Mouse (Mus musculus): Measurements from ENCODE around the gene Lrrc8b.

DNA sequence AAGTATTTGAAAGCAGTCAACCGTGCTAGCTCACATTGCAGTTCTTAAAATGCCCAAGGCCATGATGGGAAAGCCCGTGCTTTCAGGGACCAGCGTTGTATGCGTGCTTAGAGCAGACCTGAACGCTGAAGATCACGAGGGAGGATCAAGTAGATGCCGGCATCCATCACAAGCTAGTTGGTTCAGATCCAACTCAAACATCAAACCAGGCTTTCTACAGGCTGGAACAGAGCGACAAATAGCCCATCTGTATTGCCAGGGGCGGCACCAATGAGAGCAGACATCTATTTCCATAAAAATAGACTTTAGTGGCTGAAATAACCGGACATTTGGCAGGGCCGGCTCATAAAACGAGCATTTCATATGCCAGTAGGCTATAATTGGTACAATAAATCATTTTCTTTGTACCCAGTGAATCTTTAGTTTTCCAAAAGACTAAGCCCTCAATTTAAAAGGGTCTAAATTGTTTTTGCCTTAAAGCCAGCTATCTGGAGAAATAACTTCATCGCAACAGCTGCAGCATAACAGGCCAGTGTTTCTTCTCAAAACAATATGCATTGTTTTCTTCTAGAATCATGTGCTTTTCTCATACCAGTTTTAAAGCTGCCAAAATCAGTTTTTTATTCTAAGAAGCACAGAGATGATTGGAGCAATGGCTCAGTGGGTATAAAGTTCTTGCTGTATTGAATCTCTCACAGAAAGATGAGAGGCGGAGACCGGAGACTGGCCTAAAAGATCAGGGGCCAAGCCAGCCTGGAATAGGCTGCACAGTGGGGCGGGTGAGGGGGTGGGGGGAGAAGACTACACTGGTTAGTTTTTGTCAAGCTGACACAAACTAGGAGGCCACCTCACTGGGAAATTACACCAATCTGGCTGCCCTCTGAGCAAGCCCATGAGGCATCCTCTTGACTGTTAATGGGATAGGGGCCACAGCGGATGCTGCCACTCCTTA lies 14.9 kb upstream of the Lrrc8b start:
- TF ChIP-seq CTCF (conservative IDR thresholded peaks at IDR 0.05; ENCODE audit: low read length) (no peak), POU5F1 (IDR thresholded peaks at IDR 0.05; ENCODE audit: borderline replicate concordance, low read length) (no peak)

Data from E14TG2a.4 (cell line).